Mouse (Mus musculus) CD4-positive helper T cell, adult 2 months (primary cell): Measurements from ENCODE around the gene Atf5.

Experiments
- DNase-seq: peaks from one replicate; pipeline ENCODE4 v3.0.0-alpha.2; 2012; ENCODE audit warnings: low read depth, missing footprints, low spot score

Atf5 gene

GRCm38 (mm10) chr7:44816470-44817021 lies at the start of gene Atf5:
Gene Atf5, minus strand, starts transcription at chr7:44816658.
- no peak for DNase-seq

- no peak for DNase-seq
Measured at GRCm38 (mm10) chr7:44864595-44865542, 48.4 kb upstream of the Atf5 start.

GRCm38 (mm10) chr7:44863982-44864494 lies 47.6 kb upstream of the Atf5 start:
- DNase-seq: no peak

- no peak for DNase-seq
Measured at GRCm38 (mm10) chr7:44863210-44863609, 46.8 kb upstream of the Atf5 start.

- DNase-seq: no peak
Measured at GRCm38 (mm10) chr7:44862434-44862833, 46.0 kb upstream of the Atf5 start.

GRCm38 (mm10) chr7:44861429-44861816 lies 45.0 kb upstream of the Atf5 start:
- DNase-seq: no peak

GRCm38 (mm10) chr7:44860576-44861428 lies 44.3 kb upstream of the Atf5 start:
- peak; percentile 61 for DNase-seq

- no peak for DNase-seq
Measured at GRCm38 (mm10) chr7:44859896-44860295, 43.4 kb upstream of the Atf5 start.

GRCm38 (mm10) chr7:44857905-44858304 lies 41.4 kb upstream of the Atf5 start:
- DNase-seq: peak; percentile 63

GRCm38 (mm10) chr7:44857042-44857552 lies 40.6 kb upstream of the Atf5 start, which contains the start of gene Pnkp:
Gene Pnkp, plus strand, starts transcription at chr7:44857139.
- peak; percentile 86 for DNase-seq

- DNase-seq: no peak
Measured at GRCm38 (mm10) chr7:44856265-44856916, 39.9 kb upstream of the Atf5 start.

- no peak for DNase-seq
Measured at GRCm38 (mm10) chr7:44855036-44855435, 38.6 kb upstream of the Atf5 start.

- DNase-seq: peak; percentile 82
Measured at GRCm38 (mm10) chr7:44854356-44855031, 38.0 kb upstream of the Atf5 start.

GRCm38 (mm10) chr7:44853596-44854355 lies 37.3 kb upstream of the Atf5 start:
- no peak for DNase-seq

GRCm38 (mm10) chr7:44853065-44853464 lies 36.6 kb upstream of the Atf5 start:
- no peak for DNase-seq

GRCm38 (mm10) chr7:44852259-44853027 lies 36.0 kb upstream of the Atf5 start:
- no peak for DNase-seq

- DNase-seq: no peak
Measured at GRCm38 (mm10) chr7:44851625-44852234, 35.3 kb upstream of the Atf5 start.
